In genomic region chr1:171345225-171346094, GRCm38 (mm10) we compare ENCODE assay signal across 8 mouse cellular contexts. TPM values are rescaled to one million over a fixed set of nuclear protein-coding genes. Genes with fewer than 3 reads are reported as not detected.
DNase-seq lines count a peak whose midpoint lies in the region; ATAC-seq and TF ChIP-seq lines count a peak whose summit lies in the region.

Gene Nit1, minus strand, starts transcription at chr1:171345646.
Gene Pfdn2, plus strand, starts transcription at chr1:171345670.

- H3K36me3 ChIP-seq in lung, embryonic 16.5 days (ENCODE audit: control insufficient read depth, insufficient read depth, low read length), result peaks cover 16% of the 10 kb centered on the region
- H3K36me3 ChIP-seq in thymus, adult 2 months (ENCODE audit: control insufficient read depth, insufficient read depth, low read length), result peaks cover 23% of the 10 kb centered on the region

- H3K9ac ChIP-seq in lung, embryonic 16.5 days (ENCODE audit: low read length), result peak within 1 kb of the TSS; percentile 82

- H3K27ac ChIP-seq in lung, embryonic 16.5 days (ENCODE audit: low read length), result peak within 1 kb of the TSS; percentile 26
- H3K27ac ChIP-seq in thymus, adult 2 months (ENCODE audit: control insufficient read depth, insufficient read depth, low read length), result peak within 1 kb of the TSS; percentile 9; the same call in 1 of the 2 replicates

- WGBS in lung, embryonic 16.5 days, result 1% methylated on average over 53 of the region's 53 CpGs
- WGBS in thymus, adult 2 months, result under 1% methylated on average over 53 of the region's 53 CpGs

- H3K27me3 ChIP-seq in lung, embryonic 16.5 days (ENCODE audit: control insufficient read depth, insufficient read depth, low read depth, low read length), result no peaks in the 10 kb centered on the region
- H3K27me3 ChIP-seq in thymus, adult 2 months (ENCODE audit: control insufficient read depth, insufficient read depth, low read length), result no peaks in the 10 kb centered on the region

- ATAC-seq in frontal cortex, adult (ENCODE audit: low TSS enrichment), result peak; percentile 95
- ATAC-seq in hematopoietic stem cell, adult 5-6 weeks (replicated peaks in 1 of 2; ENCODE audit: insufficient read depth in 1 of 2, low FRiP score in 2 of 2, low TSS enrichment in 1 of 2, low read depth in 1 of 2, poor library complexity in 2 of 2, severe bottlenecking in 2 of 2), result peak; percentile 93 to 97
- ATAC-seq in lung, embryonic 16.5 days (ENCODE audit: low read depth), result peak; percentile 94

- peaks cover 11% of the 10 kb centered on the region for H3K4me1 ChIP-seq in lung, embryonic 16.5 days (replicated peaks; ENCODE audit: control insufficient read depth, insufficient read depth, low read length)
- peaks cover 12% of the 10 kb centered on the region for H3K4me1 ChIP-seq in thymus, adult 2 months (replicated peaks; ENCODE audit: control insufficient read depth, insufficient read depth, low read length)

- peak; percentile 57; the same call in 1 of the 2 replicates for TF ChIP-seq CTCF in thymus, adult 2 months (IDR thresholded peaks at IDR 0.05; ENCODE audit: borderline replicate concordance, control insufficient read depth, extremely low read depth, insufficient read depth, low read length, poor library complexity)

- DNase-seq in Muller cell, postnatal 12 days (ENCODE audit: inconsistent ontology term), result peak; percentile 93
- DNase-seq in cerebellum, adult 9-10 months, result peak; percentile 87
- DNase-seq in layer of hippocampus, adult 9-10 months (ENCODE audit: low spot score), result peak; percentile 53
- DNase-seq in ovary, adult 18-20 months (ENCODE audit: low spot score), result peak; percentile 85
- DNase-seq in thymus, adult 2 months, result peak; percentile 92

- peaks cover 4% of the 10 kb centered on the region; the same call in 1 of the 2 replicates for H3K9me3 ChIP-seq in lung, embryonic 16.5 days (ENCODE audit: control insufficient read depth, low read length)

- TF ChIP-seq POLR2A in thymus, adult 2 months (IDR thresholded peaks at IDR 0.05; ENCODE audit: control insufficient read depth, extremely low read depth, insufficient read depth, low read length, poor library complexity), result peak; percentile 81

- peak within 1 kb of the TSS; percentile 81 for H3K4me2 ChIP-seq in lung, embryonic 16.5 days (ENCODE audit: low read depth, low read length)

- peak within 1 kb of the TSS; percentile 79 for H3K4me3 ChIP-seq in lung, embryonic 16.5 days (ENCODE audit: low read length)
- H3K4me3 ChIP-seq in thymus, adult 2 months (ENCODE audit: control insufficient read depth, insufficient read depth, low read length), result peak within 1 kb of the TSS; percentile 87

RNA-seq across cellular contexts. Expression of gene Nit1, which starts in this region (rescaled TPM):
- 45.7 and 55.1 TPM in 2 replicates for total RNA-seq in hematopoietic stem cell, adult 5-6 weeks (2017)
- polyA plus RNA-seq in lung, embryonic 16.5 days (2015; fragmentation: Nextera tagmentation; extraction: Ambion mirVana), result 43.5 and 44.9 TPM in 2 replicates
- 48.8 and 52.2 TPM in 2 replicates for polyA plus RNA-seq in thymus, adult 2 months (2012; rRNA removed)

RNA-seq across cellular contexts. Expression of gene Pfdn2, which starts in this region (rescaled TPM):
- 35.8 and 50.2 TPM in 2 replicates for total RNA-seq in hematopoietic stem cell, adult 5-6 weeks (2017)
- 86.4 and 99.8 TPM in 2 replicates for polyA plus RNA-seq in lung, embryonic 16.5 days (2015; fragmentation: Nextera tagmentation; extraction: Ambion mirVana)
- polyA plus RNA-seq in thymus, adult 2 months (2012; rRNA removed), result 15.8 and 16.6 TPM in 2 replicates

Comparison
In these comparisons a context has a peak if more than half of its experiments do, and no peak if none do; other contexts are left out.
1. Peak in every context shown above with its lines: DNase-seq, ATAC-seq, H3K4me3 ChIP-seq and H3K27ac ChIP-seq.